Mouse (Mus musculus) cerebellum, adult 11-12 months (tissue): ENCODE results near the gene Mcat.

Experiments
- DNase-seq: peaks from one replicate; pipeline ENCODE4 v3.0.0; 2022

Gene Mcat

DNA sequence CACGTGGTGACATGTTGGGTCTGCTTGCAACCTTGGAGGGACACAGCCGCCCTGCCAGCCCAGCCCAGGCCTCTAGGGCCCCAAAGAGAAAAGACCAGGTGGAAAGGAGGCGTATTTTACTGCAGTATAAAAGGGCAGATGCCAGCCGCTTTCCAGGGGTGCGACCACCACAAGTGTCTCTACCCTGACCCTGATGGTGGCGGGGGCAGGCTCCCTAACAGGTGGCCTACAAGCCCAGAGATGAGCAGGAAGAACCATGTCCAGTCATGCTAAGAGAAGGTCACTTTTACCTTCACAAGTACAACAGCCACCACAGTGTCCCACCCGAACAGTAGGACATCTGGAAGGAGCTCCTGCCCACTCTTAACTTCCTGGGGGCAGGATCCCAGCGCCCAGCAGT is 12.0 kb upstream of the Mcat start:
- DNase-seq = no peak

DNA sequence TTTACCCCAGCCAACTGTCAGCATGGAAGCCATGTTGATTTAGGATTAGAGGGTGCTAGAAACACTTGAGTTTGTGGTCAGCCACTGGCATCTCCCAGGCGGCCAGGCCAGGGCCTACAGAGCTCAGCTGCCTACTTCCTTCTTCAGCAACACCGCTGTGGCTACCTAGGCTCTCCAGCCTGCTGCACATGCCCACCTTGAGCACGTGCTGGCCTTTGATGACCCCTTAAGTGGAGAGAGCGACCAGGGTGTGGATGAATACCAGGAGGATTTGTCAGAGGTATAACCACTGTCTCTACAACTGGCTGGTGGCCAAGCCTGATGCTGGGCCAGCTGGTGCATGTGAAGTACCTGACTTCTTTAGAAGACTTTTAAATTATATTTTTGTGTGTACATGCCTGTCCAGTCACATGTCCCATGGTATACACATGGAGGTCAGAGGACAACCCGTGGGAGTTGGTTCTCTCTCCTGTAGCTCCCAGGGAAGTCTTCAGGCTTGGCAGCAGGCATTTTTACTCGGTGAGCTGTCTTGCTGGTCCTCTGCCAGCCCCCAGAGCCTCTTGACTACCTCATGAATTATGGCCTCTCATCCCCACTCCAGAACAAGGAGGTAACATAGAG is 11.3 kb upstream of the Mcat start:
- DNase-seq = no peak

DNA sequence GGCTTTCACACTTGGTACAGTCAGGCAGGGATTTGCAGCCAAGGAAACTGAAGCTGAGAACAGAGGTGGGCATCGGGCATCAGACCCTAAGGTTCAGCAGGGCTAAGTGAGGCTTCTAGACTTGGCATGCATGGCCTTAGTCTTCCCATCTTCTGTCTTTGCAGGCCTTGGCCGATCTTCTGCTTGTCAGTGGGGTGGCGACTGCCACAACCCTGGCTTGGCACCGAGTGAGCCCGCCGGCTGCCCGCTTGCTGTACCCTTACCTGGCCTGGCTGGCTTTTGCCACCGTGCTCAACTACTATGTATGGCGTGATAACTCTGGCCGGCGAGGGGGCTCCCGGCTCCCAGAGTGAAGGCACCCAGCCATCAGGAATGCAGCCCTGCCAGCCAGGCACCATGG is 10.0 kb upstream of the Mcat start:
- peak; percentile 39 for DNase-seq

DNA sequence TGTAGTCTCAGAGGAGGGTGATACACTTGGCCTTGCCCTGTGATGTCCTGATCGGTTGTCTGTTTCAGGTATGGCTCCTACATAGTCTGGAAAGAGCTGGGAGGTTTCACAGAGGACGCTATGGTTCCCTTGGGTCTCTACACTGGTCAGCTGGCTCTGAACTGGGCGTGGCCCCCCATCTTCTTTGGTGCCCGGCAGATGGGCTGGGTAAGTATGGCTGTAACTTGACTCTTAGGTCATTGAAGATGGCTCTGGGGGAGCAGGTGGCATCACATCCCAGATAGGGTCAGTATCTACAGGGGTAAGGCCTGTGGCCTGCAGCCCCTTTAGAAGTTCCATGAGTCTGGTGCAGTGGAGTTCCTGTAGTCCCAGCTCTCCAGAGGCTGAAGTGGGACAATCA is 8.5 kb upstream of the Mcat start:
- DNase-seq = no peak

DNA sequence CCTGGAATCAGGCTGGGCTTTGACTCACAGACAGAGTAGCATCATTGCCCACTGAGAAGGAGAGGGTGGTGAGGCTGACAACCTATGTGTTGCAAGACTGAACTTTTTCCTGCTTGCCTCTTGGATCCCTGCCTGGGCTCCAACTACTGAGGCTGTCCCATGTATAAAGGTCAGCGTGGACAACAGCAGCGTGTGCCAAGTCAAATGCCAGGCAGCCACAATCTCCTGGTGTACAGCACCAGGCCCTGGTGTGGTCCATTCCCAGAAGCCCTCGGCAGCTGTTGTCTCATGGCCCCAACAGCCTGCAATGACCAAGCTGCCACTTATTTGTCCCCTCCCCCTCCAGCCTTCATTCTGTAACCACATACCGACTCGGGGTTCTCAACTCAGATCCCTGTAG is 8.0 kb upstream of the Mcat start:
- no peak for DNase-seq

DNA sequence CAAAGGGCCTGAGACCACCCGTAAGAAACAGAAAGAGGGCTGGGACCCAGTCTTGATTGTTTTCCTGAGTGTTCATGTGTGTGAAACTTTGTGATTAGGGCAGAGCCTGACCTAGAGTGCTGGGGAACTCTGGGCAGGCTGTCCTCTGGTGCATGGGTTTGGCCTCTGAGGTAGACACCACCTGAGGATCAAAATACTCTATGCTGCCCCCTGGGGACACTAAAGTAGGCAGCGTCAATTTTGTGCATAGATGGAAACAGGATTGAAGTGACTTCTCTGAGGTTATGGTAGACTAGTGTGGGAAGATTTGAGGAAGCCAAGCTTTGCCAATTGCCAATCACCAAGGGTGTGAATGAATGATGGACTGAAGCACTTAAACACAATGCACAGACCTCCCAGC is 7.1 kb upstream of the Mcat start:
- DNase-seq = no peak

DNA sequence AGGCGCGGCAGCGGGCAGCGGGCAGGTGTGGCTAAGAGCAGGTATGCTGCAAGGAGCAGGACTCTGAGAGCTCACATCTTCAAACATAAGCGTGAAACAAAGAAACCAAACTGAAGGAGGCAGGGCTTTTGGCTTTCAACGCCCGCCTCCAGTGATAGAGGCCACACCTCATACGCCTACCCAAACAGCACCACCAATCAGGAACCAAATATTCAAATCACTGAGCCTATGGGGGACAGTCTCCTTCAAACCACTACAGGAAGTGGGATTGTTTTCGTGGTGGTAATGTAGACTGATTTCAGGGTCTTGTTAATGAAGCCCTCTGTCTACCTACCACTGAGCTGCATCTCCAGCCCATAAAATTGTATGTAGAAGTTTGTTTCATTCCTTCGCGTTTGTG is 6.1 kb upstream of the Mcat start:
- no peak for DNase-seq

DNA sequence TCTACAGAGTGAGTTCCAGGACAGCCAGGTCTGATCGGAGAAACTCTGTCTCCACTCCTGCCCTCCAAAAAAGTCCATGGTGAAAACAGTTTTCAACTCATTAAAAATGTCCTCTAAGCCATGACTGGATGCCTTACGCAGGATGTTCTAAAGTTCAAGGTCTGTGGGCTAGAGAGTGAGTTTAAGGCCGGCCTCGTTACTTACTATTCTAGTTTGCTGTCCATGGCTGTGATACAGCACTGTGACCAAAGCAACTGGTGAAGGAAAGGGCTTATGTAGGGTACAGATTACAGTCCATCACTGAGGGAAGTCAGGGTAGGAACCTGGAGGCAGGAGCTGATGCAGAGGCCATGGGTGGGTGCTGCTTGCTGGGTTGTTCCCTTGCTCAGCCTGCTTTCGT is 5.0 kb upstream of the Mcat start:
- no peak for DNase-seq

DNA sequence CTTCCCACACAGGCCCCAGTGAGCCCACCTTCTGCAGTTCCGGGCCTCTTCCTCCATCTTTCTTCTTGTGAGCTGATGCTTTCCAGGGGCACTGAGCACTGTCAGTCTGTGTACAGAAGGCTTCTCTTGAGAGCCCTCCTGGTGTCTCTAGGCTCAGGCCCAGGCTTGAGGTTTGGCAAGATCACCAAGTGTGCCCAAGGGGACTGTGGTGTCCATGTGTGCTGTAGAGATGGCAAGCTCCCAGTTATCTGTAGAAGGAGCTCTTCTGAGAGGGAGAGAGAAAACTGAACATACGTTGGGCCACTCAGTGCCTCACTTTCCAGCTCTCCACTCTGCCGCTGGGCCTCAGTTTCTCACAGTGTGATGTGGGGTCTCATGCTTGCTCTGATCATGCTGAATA is 4.1 kb upstream of the Mcat start:
- DNase-seq = no peak

DNA sequence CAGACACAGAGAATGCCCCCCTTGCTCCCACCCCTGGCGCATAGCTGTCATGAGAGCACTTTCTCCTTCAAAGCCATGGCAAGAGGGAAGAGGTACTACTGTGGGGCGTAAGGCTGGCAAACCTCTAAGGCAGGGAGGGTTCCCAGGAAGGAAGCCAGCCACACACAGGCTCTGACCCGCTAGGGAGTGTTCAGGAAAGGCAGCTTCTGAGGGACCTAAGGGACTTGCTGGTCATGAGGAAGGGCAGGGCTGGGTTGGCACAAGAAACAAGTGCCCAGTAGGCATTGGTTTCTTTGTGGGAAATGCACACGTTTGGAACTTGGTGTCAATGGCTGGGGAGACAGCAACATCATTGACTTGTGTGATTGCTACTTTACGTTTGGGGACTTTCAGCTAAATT is 2.4 kb upstream of the Mcat start:
- DNase-seq = no peak

DNA sequence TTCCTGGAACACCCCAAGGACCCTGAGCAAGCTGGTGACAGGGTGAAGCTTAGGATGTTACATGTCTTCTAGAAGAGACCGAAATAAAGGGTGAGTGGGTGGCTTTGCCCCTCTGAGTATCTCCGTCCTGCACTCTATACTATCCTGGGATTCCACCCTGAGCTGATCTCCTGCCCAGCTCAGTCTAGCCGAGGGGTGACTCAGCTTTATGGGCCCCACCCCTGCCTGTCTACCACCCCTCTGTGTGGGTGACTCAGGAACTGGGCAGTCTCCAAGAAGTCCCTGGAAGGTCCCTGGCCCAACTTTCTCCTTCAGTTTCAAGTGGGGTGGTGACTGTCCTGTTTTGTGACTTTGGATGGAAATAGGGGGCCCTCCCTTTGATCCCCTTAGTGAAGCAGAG is 1.8 kb upstream of the Mcat start:
- DNase-seq = no peak

DNA sequence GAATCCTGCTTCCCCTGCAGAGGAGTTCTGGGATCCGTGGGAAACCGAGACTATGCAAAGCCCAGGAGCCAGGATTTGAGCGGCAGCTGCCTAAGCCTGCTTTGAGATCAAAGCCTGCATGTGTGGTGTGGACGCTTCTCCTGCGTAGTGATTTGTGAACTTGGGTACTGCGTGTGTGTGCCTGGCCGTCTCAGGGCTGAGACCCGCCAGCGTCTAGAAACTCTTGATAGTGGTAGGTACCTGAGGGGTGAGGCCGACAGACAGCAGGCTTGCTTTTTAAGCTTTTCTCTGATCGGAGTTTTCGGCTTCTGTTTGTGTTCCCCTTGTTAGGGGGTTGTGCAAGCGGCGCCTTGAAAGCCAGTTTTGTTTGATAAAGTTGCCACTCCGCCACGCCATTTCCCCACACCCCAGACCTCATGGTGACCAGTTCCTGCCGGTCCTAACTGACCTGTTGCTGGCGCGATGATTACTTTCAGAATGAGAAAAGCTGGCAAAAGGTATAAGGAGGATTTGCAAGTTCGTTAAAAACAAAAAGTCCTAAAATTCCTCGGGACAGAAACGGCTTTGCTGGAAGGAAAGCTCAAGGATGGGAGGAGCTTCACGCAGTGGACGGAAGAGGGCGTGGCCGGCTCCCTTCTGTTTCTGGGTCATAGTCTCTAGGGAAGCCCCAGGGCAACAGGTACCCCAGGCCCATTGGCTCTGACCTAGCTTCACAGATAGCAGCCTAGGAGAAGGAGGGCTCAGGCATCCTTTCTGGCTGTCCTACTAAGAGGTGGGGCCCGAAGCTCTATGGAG is 467 bp upstream of the Mcat start:
- no peak for DNase-seq

DNA sequence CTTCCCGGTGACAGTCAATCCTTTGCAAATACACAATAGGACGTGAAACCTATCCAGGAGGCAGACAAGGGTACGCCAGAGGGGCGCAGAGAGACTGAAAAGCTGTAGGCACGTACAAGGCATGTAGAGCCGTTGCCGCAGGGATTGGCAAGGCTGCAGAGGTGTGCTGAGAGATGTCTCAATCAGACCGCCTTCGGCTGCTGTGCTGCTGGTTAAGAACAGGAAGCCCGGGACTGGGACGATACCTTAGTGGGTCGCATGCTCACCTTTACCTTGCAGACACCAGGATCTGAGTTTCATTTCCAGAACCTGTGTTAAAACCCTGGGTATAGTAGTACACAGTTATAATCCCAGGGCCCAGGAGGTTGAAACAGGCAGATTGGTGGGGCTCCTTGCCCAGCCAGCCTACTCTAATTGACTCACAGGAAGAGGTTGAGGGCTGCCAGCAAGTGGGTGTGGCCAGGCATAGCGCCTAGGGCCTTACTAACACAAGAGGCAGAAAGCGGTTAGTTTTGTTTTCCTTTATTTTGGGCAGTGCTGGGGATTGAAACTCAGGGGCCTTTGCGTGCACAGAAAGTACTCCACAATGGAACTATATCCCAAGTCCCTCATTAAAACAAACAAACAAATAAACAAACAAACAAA is 839 bp downstream of the Mcat start:
- DNase-seq = no peak

DNA sequence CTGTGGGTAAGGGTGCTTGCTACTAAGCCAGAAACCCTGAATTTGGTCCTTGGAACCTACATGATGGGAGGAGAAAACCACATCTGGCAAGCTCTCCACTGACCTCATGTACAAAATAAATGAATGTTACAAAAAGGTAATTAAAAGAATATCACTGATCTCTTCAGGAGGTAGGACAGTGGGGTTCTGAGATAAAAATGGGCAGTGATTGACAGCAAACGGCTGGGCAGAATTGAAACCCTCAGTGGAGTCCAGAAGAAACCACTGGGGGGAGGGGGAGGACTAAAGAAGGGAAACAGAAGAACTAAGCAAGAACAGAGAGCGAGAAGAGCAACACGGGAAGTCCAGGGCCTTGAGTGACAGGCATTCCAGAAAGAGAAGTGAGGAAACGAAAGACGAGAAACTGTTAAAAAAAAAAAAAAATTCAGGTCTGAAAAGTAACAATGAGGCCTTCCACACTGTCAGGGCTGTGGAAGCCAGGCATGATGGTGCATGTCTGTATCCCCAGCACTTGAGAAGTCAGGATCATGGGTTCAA is 2.6 kb downstream of the Mcat start:
- DNase-seq = no peak

DNA sequence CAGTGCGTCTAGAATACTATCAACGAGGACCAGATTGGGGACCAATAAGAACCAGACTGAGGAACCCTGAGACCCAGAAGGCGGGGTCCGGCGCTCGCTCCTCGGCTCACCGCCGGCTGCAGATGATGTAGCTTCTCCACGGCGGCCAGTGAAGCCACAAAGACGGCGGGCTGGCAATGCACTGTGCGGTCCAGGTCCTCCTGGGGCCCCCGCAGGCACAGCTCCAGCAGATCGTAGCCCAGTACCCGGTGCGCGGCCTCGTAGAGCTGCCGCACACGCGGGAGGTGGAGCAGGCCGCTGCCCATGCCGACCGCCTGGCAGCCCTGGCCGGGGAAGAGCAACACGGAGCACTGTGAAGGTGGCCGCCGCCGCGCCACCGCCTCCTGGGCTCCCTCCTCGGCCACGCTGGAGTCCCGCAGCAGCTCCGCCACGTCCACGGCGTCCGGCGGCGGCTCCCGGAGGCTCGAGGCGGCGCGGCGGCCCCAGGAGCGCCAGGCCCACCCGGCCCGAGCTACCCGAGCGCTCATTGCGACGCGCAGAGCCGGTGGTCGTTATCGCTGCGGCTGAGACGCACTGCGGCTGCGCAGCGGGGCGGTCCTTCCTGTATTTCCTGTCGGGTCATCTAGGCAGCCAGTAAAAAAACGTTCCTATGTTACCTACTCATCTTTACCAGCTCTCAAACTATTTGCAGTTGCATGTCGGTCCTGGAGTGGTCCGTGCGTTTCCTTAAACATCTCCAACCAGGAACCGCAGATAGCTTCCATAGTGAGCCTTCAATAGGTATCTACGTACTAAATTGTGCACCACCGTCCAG is 8.2 kb downstream of the Mcat start:
- DNase-seq = peak; percentile 83

DNA sequence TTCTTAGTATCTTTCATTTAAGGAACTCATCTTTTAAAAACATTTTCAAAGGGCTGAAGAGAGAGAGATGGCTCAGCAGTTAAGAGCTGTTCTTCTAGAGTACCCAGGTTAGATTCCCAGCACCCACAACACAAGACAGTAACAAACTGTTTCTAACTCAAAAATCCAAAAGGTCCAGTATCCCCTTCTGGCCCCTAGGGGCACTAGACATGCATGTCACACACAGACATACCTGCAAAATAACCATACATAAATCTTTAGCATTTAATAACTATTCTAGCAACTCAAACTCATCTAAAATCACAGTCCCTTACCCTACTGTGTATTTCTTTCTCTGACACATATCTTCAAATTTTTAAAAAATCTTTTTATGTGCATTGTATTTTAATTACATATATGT is 9.8 kb downstream of the Mcat start:
- no peak for DNase-seq

DNA sequence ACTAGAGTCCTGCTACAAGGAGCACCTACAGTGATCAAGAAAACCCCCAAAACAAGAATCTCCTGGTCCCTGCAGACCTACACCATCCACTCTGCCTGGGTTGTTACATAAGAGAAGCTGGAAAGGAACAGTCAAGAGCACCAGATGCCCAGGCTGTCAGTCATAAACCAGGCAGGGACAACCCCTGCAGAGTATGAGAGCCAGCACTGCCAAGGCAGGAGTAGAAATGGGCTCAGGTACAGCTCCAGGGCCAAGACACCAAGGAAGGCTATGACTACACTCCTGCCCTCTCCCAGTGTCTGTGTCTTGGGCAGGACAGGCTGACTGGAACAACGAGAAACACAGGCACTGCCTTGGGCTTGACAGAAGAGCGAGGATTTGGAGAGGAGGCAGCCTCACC is 13.4 kb downstream of the Mcat start:
- no peak for DNase-seq

DNA sequence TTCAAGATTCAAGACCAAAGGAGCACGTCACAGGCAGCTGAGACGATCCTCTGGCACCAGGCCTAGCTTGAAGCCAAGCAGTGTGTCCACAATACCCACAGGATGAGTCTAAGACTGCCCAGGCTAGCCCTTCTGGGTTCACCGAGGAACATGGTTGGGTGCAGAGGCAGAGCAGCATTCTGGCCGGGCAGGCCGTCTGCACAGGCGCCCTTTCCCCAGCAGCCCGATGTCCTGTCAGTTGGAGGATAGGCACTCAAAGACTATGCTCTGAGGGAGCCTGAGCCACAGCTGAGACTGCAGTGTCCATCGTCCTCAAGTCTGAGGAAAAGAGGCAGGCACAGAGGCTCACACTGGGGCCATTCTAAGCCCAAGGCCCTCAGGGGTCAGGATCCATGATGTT is 16.4 kb downstream of the Mcat start:
- no peak for DNase-seq

DNA sequence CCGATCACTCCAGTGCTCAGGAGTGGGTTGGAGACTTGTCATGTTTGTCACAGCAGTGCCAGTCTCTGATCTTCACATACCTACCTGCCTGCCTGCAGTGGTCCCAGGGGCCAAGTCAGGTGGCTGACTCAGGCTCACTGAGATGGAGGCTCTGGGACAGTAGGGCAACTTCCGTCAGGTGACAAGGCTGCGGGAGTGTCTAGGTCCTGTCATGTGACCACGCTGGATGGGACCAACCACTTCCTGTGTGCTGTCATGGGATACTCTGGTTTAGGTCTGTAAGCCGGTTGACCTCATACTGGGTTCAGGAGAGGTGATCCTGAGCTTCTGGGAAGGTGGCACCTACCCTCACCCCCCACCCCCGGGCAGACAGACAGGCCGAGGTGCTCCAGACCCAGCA is 17.6 kb downstream of the Mcat start:
- DNase-seq = no peak

DNA sequence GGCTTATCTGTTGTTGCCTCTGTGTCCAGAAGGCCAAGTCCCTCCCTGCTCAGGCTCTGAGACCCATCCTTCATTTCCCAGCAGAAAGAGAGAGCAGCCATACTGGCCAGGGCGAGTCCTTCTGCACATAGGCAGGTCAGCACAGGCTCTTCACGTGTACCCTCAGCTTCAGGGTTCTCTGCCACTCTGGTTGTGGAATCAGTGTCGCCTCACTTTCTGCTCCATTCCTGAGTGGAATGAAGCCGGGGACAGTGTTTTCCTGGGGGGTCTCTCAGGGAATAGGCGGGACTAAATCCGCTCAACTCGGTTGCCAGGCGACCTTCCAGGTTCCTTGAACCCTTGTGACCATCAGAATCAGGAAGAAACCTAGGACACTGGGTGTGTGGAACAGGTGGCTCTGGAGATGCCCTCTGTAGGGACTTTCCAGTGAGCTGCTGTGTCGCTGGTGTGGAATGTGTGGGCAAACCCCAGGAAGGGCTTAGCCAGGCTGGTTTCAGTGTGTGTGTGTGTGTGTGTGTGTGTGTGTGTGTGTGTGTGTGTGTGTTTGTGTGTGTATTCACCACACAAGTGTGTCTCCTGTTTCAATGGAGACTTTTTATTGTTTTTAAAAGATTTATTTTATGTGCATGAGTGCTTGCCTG is 21.8 kb downstream of the Mcat start:
- DNase-seq = no peak

DNA sequence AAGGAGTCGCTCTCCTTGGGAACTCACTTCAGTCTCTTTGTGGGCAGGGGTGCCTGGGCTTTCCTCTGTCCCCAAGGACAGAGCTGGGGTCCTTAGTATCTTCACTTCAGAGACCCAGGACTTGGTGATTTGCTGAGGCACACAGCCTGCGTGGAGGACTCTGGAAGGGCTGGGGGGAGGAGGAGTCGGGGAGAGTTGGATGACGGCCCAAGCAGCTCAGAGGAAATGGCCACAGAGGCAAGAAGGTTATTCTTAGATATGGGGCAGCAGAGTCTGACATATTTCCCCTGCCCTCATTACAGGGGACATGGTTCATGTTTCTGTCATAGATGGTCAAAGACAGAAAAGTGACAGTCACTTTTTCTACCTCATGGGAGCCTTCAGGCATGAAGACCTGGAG is 23.7 kb downstream of the Mcat start:
- DNase-seq = no peak

DNA sequence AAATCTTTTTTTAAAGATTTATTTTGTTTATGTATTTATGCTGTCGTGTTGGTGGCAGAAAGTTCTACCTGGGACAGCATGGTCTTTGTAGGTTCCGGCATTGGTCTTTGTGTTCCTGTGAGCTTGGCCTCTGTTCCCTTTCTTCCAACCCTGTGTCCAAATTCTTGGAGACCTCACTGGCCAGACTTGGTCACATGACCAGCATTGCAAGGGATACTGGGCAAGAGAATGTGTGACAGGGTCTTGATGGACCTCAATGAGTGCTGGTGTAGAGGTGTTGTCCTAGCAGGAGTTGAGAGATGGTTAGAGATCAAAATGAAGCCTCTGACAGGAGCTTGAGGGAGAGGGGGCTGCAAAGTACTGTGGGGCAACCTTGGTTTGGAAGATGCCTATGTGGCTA is 24.7 kb downstream of the Mcat start:
- no peak for DNase-seq

DNA sequence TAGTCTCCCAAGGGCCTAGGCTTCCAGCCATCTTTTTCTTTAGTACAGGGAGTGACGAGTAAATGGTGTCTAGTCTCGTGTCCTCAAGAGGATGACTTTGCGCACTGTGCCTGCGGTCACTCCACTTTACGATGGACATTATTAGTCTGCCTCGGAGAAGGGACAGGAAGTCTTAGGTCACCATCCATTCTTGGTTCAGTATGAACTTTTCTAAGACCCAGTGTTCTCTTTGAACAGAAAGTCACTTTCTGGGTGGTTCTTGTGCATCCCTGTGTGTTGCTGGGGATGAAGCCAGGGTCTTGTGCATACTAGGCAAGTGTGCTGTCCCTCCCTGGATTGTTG is 27.7 kb downstream of the Mcat start:
- no peak for DNase-seq
